Mouse (Mus musculus) olfactory bulb, adult 2 months (tissue): ENCODE data around the gene 6030452D12Rik. TPM values are rescaled to one million over a fixed set of nuclear protein-coding genes. Genes with fewer than 3 reads are reported as not detected.

Experiments
- H3K27ac ChIP-seq: fragments of 200-500 bp; 2 replicates; pipeline ENCODE4 v1.5.1; 2012; ENCODE audit warnings: low read depth, low read length; ENCODE audit not compliant: insufficient read depth
- H3K4me1 ChIP-seq: fragments of 200-500 bp; 2 replicates; pipeline ENCODE4 v1.6.1; 2012; ENCODE audit warnings: low read length; ENCODE audit not compliant: control insufficient read depth, insufficient read depth
- H3K4me3 ChIP-seq: fragments of 200-500 bp; 2 replicates; pipeline ENCODE4 v1.5.1; 2012; ENCODE audit warnings: mild to moderate bottlenecking, low read depth, low read length, moderate library complexity; ENCODE audit not compliant: insufficient read depth
- CTCF ChIP-seq: fragments of 200-500 bp; IDR thresholded peaks from 2 replicates; pipeline ENCODE4 v1.5.1; 2012; ENCODE audit warnings: low read depth, mild to moderate bottlenecking, low read length, moderate library complexity; ENCODE audit not compliant: insufficient read depth
- POLR2A ChIP-seq: fragments of 200-500 bp; IDR thresholded peaks from 2 replicates; pipeline ENCODE4 v1.6.1; 2012; ENCODE audit warnings: mild to moderate bottlenecking, low read depth, low read length, moderate library complexity; ENCODE audit not compliant: insufficient read depth
- whole genome bisulfite sequencing: fragments of 180-500 bp; shearing (Covaris S2); methylation state at CpG from one replicate; pipeline ENCODE4 v1.1.7; 2018; 5-methylcytosine and 5-hydroxymethylcytosine counted together
- polyA plus RNA-seq: library from polyadenylated mRNA; stranded (reverse); fragments of >200 nt; gene quantifications from 2 replicates; pipeline ENCODE4 v1.2.4, GENCODE M21; 2012; ENCODE audit warnings: low replicate concordance; ENCODE audit not compliant: missing spikeins, insufficient read depth, insufficient read length

Gene 6030452D12Rik
- polyA plus RNA-seq, 1 experiment: not detected

DNA sequence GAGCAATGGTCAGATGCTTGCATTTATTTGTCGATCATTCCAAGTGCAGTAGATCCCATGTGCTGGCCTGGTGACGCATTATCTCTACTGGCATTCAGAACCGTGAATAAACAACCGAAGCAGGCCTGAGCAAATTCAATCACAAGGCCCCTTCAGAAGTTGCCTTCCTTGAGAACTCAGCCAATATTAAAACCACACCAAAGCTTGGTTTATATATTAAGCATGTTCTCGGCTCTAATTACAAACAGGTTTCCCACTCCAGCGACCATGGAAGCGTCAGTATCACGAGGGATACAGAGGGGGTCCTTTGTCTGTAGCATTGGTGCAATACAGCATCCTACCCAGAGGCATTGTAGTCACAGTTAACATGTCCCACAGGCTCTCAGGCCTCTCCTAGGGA is 42.7 kb downstream of the 6030452D12Rik start:
- 82% methylated on average over 8 of the region's 8 CpGs for WGBS
- H3K4me3 ChIP-seq: no peak overlapping the region
- TF ChIP-seq POLR2A: no peak
- no peak for TF ChIP-seq CTCF
- no peaks in the 10 kb centered on the region for H3K4me1 ChIP-seq
- H3K27ac ChIP-seq: no peak overlapping the region

DNA sequence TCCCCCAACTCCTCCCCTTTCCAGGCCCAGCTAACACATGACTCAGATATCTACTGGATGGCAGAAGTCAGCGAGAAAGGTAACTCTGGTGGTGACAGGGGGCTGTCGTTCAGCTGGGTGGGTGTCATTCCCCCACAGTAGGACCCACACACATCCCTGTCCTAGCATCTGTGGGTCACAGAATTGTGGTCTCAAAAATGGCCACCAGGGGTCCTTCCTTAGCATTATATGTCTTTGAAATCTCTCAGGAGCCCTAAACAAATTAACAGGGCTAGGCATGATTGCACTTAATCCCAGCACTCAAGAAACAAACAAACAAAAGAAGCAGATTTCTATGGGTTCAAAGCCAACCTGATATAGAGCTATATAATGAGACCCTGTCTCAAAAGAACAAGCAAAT is 44.8 kb downstream of the 6030452D12Rik start:
- WGBS: 89% methylated on average over 2 of the region's 2 CpGs
- Histone ChIP-seq H3K27ac (no peak overlapping the region), H3K4me3 (no peak overlapping the region), H3K4me1 (no peaks in the 10 kb centered on the region)
- TF ChIP-seq CTCF: no peak
- no peak for TF ChIP-seq POLR2A

- WGBS: 89% methylated on average over 7 of the region's 7 CpGs
- Histone ChIP-seq H3K4me3 (no peak overlapping the region), H3K4me1 (no peaks in the 10 kb centered on the region), H3K27ac (no peak overlapping the region)
- TF ChIP-seq POLR2A: no peak
- no peak for TF ChIP-seq CTCF
Observed at GRCm38 (mm10) chr8:106546746-106547145, 46.4 kb downstream of the 6030452D12Rik start.

DNA sequence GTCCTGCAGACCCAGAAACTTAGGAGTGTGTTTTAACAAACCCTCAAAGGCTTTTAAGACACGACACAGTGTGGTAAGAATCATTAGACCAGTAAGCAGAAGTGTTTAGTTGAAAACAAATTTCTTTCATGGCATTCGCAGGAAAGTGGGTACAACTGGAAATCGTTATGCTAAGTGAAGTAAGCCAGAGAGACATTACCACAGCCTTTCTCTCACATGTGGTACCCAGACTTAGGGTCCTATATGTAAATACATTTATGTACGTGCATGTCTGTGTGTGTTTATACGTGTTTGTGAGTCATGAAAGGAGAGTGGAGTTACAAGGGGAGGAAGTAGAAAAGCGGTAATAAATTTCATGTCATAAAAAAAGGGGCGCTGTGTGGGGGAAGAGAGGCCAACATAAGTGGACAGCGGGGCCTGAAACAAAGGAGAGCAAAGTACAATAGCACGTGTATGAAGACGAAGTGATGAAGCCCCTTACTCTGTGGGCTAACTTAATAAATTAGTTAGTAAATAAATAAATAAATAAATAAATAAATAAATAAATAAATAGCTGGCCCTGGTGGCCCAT is 48.1 kb downstream of the 6030452D12Rik start:
- no peak overlapping the region for H3K27ac ChIP-seq
- no peaks in the 10 kb centered on the region for H3K4me1 ChIP-seq
- WGBS: 82% methylated on average over 10 of the region's 10 CpGs
- no peak overlapping the region for H3K4me3 ChIP-seq
- TF ChIP-seq POLR2A: no peak
- TF ChIP-seq CTCF: no peak

DNA sequence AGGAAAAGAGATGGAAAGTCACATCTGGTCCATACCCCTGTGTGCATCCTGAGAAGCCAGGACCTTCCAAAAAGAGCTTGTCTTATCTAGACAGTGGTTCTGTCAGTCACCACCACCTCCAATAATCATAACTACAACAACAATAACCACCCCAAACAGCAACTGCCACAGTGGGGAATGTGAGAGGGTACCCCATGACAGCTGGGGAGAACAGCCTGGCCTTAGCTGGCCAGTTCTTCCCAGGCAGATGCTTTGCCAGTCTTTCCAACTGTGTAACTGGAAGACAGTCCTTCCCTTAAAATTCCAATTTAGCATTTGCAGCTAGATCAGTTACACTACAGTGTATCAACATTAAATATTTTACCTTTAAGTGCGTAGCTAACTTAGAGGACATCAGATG is 50.6 kb downstream of the 6030452D12Rik start:
- WGBS: 98% methylated on average over 1 of the region's 1 CpGs
- TF ChIP-seq CTCF: no peak
- Histone ChIP-seq H3K4me1 (no peaks in the 10 kb centered on the region), H3K4me3 (no peak overlapping the region), H3K27ac (no peak overlapping the region)

DNA sequence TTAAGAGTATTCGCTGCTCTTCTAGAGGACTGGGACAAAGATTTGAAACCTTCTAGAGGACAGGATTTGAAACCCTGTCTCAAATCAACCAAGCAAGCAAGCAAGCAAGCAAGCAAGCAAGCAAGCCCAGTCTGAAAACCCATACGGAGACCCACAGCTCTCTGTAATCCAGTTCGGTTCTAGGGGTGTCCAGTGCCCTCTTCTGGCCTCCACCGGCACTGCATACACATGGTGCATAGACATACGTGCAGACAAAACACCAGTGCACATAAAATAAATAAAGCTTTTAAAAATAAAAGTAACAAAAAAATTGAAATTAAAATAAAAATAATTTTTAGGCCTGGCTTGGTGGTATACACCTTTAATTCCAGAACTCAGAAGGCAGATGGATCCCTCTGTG is 53.7 kb downstream of the 6030452D12Rik start:
- H3K4me3 ChIP-seq: no peak overlapping the region
- no peak overlapping the region for H3K27ac ChIP-seq
- WGBS: 96% methylated on average over 5 of the region's 5 CpGs
- H3K4me1 ChIP-seq: no peaks in the 10 kb centered on the region
- no peak for TF ChIP-seq CTCF
- no peak for TF ChIP-seq POLR2A

GRCm38 (mm10) chr8:106556068-106556645 is 55.8 kb downstream of the 6030452D12Rik start:
- TF ChIP-seq CTCF (no peak), POLR2A (no peak)
- Histone ChIP-seq H3K27ac (no peak overlapping the region), H3K4me1 (no peaks in the 10 kb centered on the region), H3K4me3 (no peak overlapping the region)
- 80% methylated on average over 6 of the region's 7 CpGs for WGBS

Other genes starting within 250 kb of the 6030452D12Rik start
- not detected in 2 replicates for gene Smpd3, start 162.5 kb upstream of the 6030452D12Rik start, polyA plus RNA-seq
- gene Zfp90, start 85.2 kb upstream of the 6030452D12Rik start, polyA plus RNA-seq: not detected in 2 replicates
- not detected in 2 replicates for gene Cdh3, start 10.4 kb downstream of the 6030452D12Rik start, polyA plus RNA-seq
- gene Gm10073, start 72.9 kb downstream of the 6030452D12Rik start, polyA plus RNA-seq: 1,644 TPM in 1 of 2 replicates, not detected in the other
- gene Cdh1, start 102.8 kb downstream of the 6030452D12Rik start, polyA plus RNA-seq: not detected in 2 replicates
- not detected in 2 replicates for gene Tango6, start 182.5 kb downstream of the 6030452D12Rik start, polyA plus RNA-seq